Mouse (Mus musculus): Measurements from ENCODE around the gene Gm10376.
"Not testable (repeated sequence)": the region's sequence is repeated elsewhere in the genome, so short reads cannot be mapped to it uniquely, and the experiment has no call there.

The Gm10376 gene

GRCm38 (mm10) chr14:43015528-43015927, at the start of gene Gm10376:
Gene Gm10376, minus strand, starts transcription at chr14:43015628.
- not testable (repeated sequence) for DNase-seq

GRCm38 (mm10) chr14:43060179-43060578, 44.8 kb upstream of the Gm10376 start:
- DNase-seq: not testable (repeated sequence)

GRCm38 (mm10) chr14:43058063-43058462, 42.6 kb upstream of the Gm10376 start:
- DNase-seq: not testable (repeated sequence)

- not testable (repeated sequence) for DNase-seq
Measured at GRCm38 (mm10) chr14:42993524-42993923, 21.9 kb downstream of the Gm10376 start, which contains the start of gene Gm8082. Gene Gm8082, minus strand, starts transcription at chr14:42993624.

Data from cerebellum, postnatal 36 days (tissue).